15 mouse cellular contexts compared by ENCODE assay signal in genomic region chrX:64058389-64058788, GRCm38 (mm10).
DNase-seq lines count a peak whose midpoint lies in the region; ATAC-seq and TF ChIP-seq lines count a peak whose summit lies in the region.
"Had no signal": no experiment of that assay in that cellular context is flagged by ENCODE, and none has a peak within 500 bp of the region (broad histone marks: within the 10 kb centered on the region; RNA-seq: fewer than 3 reads in every experiment).

No protein-coding gene starts in this region.

- no peak overlapping the region for H3K4me3 ChIP-seq in hindbrain, embryonic 11.5 days (ENCODE audit: low read depth, low read length)
- no peak overlapping the region for H3K4me3 ChIP-seq in hindbrain, embryonic 12.5 days
- H3K4me3 ChIP-seq in midbrain, embryonic 14.5 days (replicated peaks; ENCODE audit: low read depth, low read length): no peak overlapping the region
- no peak overlapping the region for H3K4me3 ChIP-seq in midbrain, embryonic 15.5 days
- H3K4me3 ChIP-seq in stomach, postnatal 0 days (ENCODE audit: low read depth, low read length): no peak overlapping the region
- H3K4me3 ChIP-seq in lung, postnatal 0 days (ENCODE audit: low read depth, low read length): no peak overlapping the region
- H3K4me3 ChIP-seq: embryonic facial prominence, embryonic 15.5 days; liver, embryonic 12.5 days; neural tube, embryonic 12.5 days had no signal

- H3K9ac ChIP-seq in hindbrain, embryonic 11.5 days (ENCODE audit: low read depth, low read length): no peak overlapping the region
- H3K9ac ChIP-seq in hindbrain, embryonic 12.5 days: no peak overlapping the region
- H3K9ac ChIP-seq in midbrain, embryonic 14.5 days (replicated peaks; ENCODE audit: low read length): no peak overlapping the region
- no peak overlapping the region for H3K9ac ChIP-seq in midbrain, embryonic 15.5 days
- H3K9ac ChIP-seq in stomach, postnatal 0 days (ENCODE audit: low read length): no peak overlapping the region
- no peak overlapping the region for H3K9ac ChIP-seq in lung, postnatal 0 days (replicated peaks; ENCODE audit: low read depth)
- H3K9ac ChIP-seq: embryonic facial prominence, embryonic 15.5 days; hindbrain, embryonic 14.5 days; liver, embryonic 12.5 days; neural tube, embryonic 12.5 days had no signal

- ATAC-seq in hindbrain, embryonic 11.5 days (ENCODE audit: low FRiP score): no peak
- no peak for ATAC-seq in hindbrain, embryonic 12.5 days (ENCODE audit: low FRiP score)
- no peak for ATAC-seq in midbrain, embryonic 14.5 days (ENCODE audit: low FRiP score, low TSS enrichment)
- no peak for ATAC-seq in midbrain, embryonic 15.5 days (replicated peaks)
- ATAC-seq in stomach, postnatal 0 days (ENCODE audit: low FRiP score, low TSS enrichment): no peak
- ATAC-seq in lung, postnatal 0 days: no peak
- ATAC-seq: liver, embryonic 12.5 days had no signal

- no peak overlapping the region for H3K27ac ChIP-seq in hindbrain, embryonic 11.5 days (ENCODE audit: low read depth, low read length)
- no peak overlapping the region for H3K27ac ChIP-seq in hindbrain, embryonic 12.5 days
- no peak overlapping the region for H3K27ac ChIP-seq in midbrain, embryonic 14.5 days (replicated peaks; ENCODE audit: low read depth, low read length)
- H3K27ac ChIP-seq in midbrain, embryonic 15.5 days: no peak overlapping the region
- H3K27ac ChIP-seq in stomach, postnatal 0 days (replicated peaks): no peak overlapping the region
- no peak overlapping the region for H3K27ac ChIP-seq in lung, postnatal 0 days (ENCODE audit: low read length)
- H3K27ac ChIP-seq: embryonic facial prominence, embryonic 15.5 days; hindbrain, embryonic 14.5 days; liver, embryonic 12.5 days; neural tube, embryonic 12.5 days had no signal

- peak; percentile 39 for TF ChIP-seq CTCF in stomach, postnatal 0 days (IDR thresholded peaks at IDR 0.05; ENCODE audit: low read depth)
- TF ChIP-seq CTCF in lung, postnatal 0 days (IDR thresholded peaks at IDR 0.05): no peak

- no peaks in the 10 kb centered on the region for H3K36me3 ChIP-seq in hindbrain, embryonic 11.5 days (ENCODE audit: control insufficient read depth, insufficient read depth, low read length)
- no peaks in the 10 kb centered on the region for H3K36me3 ChIP-seq in hindbrain, embryonic 12.5 days
- no peaks in the 10 kb centered on the region for H3K36me3 ChIP-seq in midbrain, embryonic 14.5 days (ENCODE audit: control insufficient read depth, insufficient read depth, low read length)
- H3K36me3 ChIP-seq in midbrain, embryonic 15.5 days (replicated peaks): no peaks in the 10 kb centered on the region
- H3K36me3 ChIP-seq in stomach, postnatal 0 days (ENCODE audit: control insufficient read depth, insufficient read depth, low read length): no peaks in the 10 kb centered on the region
- no peaks in the 10 kb centered on the region for H3K36me3 ChIP-seq in lung, postnatal 0 days (ENCODE audit: insufficient read depth, low read length)
- H3K36me3 ChIP-seq: embryonic facial prominence, embryonic 15.5 days; liver, embryonic 12.5 days; neural tube, embryonic 12.5 days had no signal

- H3K4me2 ChIP-seq in hindbrain, embryonic 11.5 days (replicated peaks; ENCODE audit: low read depth, low read length): no peak overlapping the region
- no peak overlapping the region for H3K4me2 ChIP-seq in hindbrain, embryonic 12.5 days (replicated peaks)
- no peak overlapping the region for H3K4me2 ChIP-seq in midbrain, embryonic 14.5 days (ENCODE audit: low read length)
- no peak overlapping the region for H3K4me2 ChIP-seq in midbrain, embryonic 15.5 days
- H3K4me2 ChIP-seq in stomach, postnatal 0 days (replicated peaks; ENCODE audit: low read depth): no peak overlapping the region
- no peak overlapping the region for H3K4me2 ChIP-seq in lung, postnatal 0 days (replicated peaks; ENCODE audit: low read depth, low read length)
- H3K4me2 ChIP-seq: embryonic facial prominence, embryonic 15.5 days; hindbrain, embryonic 14.5 days; liver, embryonic 12.5 days; neural tube, embryonic 12.5 days had no signal

- DNase-seq in hindbrain, embryonic 11.5 days (ENCODE audit: low spot score): peak; percentile 19
- peak; percentile 24 for DNase-seq in midbrain, embryonic 14.5 days
- DNase-seq in ZHBTc4 (ENCODE audit: low read depth, low spot score): peak; percentile 2
- no peak for DNase-seq in stomach, postnatal 0 days (ENCODE audit: low spot score)
- DNase-seq in lung, postnatal 0 days (ENCODE audit: low spot score): no peak
- DNase-seq: adrenal gland, postnatal 14 days; kidney, postnatal 10 days; layer of hippocampus, postnatal 36 days; thymus, adult 2 months had no signal

- H3K27me3 ChIP-seq in hindbrain, embryonic 11.5 days (ENCODE audit: control insufficient read depth, insufficient read depth, low read length): no peaks in the 10 kb centered on the region
- H3K27me3 ChIP-seq in hindbrain, embryonic 12.5 days: no peaks in the 10 kb centered on the region
- no peaks in the 10 kb centered on the region for H3K27me3 ChIP-seq in midbrain, embryonic 14.5 days (ENCODE audit: control insufficient read depth, insufficient read depth, low read length)
- H3K27me3 ChIP-seq in midbrain, embryonic 15.5 days (replicated peaks): no peaks in the 10 kb centered on the region
- no peaks in the 10 kb centered on the region for H3K27me3 ChIP-seq in stomach, postnatal 0 days (ENCODE audit: control insufficient read depth, insufficient read depth, low read length)
- H3K27me3 ChIP-seq in lung, postnatal 0 days (replicated peaks; ENCODE audit: insufficient read depth, low read length): no peaks in the 10 kb centered on the region
- H3K27me3 ChIP-seq: embryonic facial prominence, embryonic 15.5 days; liver, embryonic 12.5 days; neural tube, embryonic 12.5 days had no signal

- no peaks in the 10 kb centered on the region for H3K9me3 ChIP-seq in hindbrain, embryonic 11.5 days (ENCODE audit: control insufficient read depth, low read length)
- no peaks in the 10 kb centered on the region for H3K9me3 ChIP-seq in hindbrain, embryonic 12.5 days (replicated peaks)
- no peaks in the 10 kb centered on the region for H3K9me3 ChIP-seq in midbrain, embryonic 14.5 days (ENCODE audit: control insufficient read depth, low read length)
- H3K9me3 ChIP-seq in midbrain, embryonic 15.5 days: no peaks in the 10 kb centered on the region
- no peaks in the 10 kb centered on the region for H3K9me3 ChIP-seq in stomach, postnatal 0 days (ENCODE audit: control insufficient read depth, low read length)
- H3K9me3 ChIP-seq in lung, postnatal 0 days (ENCODE audit: low read length): no peaks in the 10 kb centered on the region
- H3K9me3 ChIP-seq: embryonic facial prominence, embryonic 15.5 days; liver, embryonic 12.5 days; neural tube, embryonic 12.5 days had no signal

- no peaks in the 10 kb centered on the region for H3K4me1 ChIP-seq in hindbrain, embryonic 11.5 days (replicated peaks; ENCODE audit: control insufficient read depth, insufficient read depth, low read length)
- no peaks in the 10 kb centered on the region for H3K4me1 ChIP-seq in hindbrain, embryonic 12.5 days
- no peaks in the 10 kb centered on the region for H3K4me1 ChIP-seq in midbrain, embryonic 14.5 days (ENCODE audit: control insufficient read depth, insufficient read depth, low read length)
- H3K4me1 ChIP-seq in midbrain, embryonic 15.5 days: no peaks in the 10 kb centered on the region
- no peaks in the 10 kb centered on the region for H3K4me1 ChIP-seq in stomach, postnatal 0 days (replicated peaks; ENCODE audit: control insufficient read depth, insufficient read depth)
- no peaks in the 10 kb centered on the region for H3K4me1 ChIP-seq in lung, postnatal 0 days (ENCODE audit: insufficient read depth, low read depth, low read length)
- H3K4me1 ChIP-seq: embryonic facial prominence, embryonic 15.5 days; liver, embryonic 12.5 days; neural tube, embryonic 12.5 days had no signal

- WGBS in hindbrain, embryonic 11.5 days: 29% methylated on average over 1 of the region's 1 CpGs
- 29% methylated on average over 1 of the region's 1 CpGs for WGBS in hindbrain, embryonic 12.5 days
- WGBS in midbrain, embryonic 14.5 days: 24% methylated on average over 1 of the region's 1 CpGs
- WGBS in midbrain, embryonic 15.5 days: 24% methylated on average over 1 of the region's 1 CpGs
- 16% methylated on average over 1 of the region's 1 CpGs for WGBS in stomach, postnatal 0 days
- 21% methylated on average over 1 of the region's 1 CpGs for WGBS in lung, postnatal 0 days

- TF ChIP-seq EP300 in stomach, postnatal 0 days (optimal IDR thresholded peaks at IDR 0.05): no peak
- TF ChIP-seq EP300 in lung, postnatal 0 days (IDR thresholded peaks at IDR 0.05): no peak

Comparison
In these comparisons a context has a peak if more than half of its experiments do, and no peak if none do; other contexts are left out.
1. DNase-seq: peak in hindbrain, embryonic 11.5 days (single experiment), midbrain, embryonic 14.5 days (single experiment) and ZHBTc4 (single experiment); none in stomach, postnatal 0 days (single experiment) and lung, postnatal 0 days (single experiment).